Mouse (Mus musculus): ENCODE measurements around the gene Etfa. TPM values are rescaled to one million over a fixed set of nuclear protein-coding genes. Genes with fewer than 3 reads are reported as not detected.

Etfa gene
- polyA plus RNA-seq, 1 experiment from 2014 or later = 124 TPM

DNA sequence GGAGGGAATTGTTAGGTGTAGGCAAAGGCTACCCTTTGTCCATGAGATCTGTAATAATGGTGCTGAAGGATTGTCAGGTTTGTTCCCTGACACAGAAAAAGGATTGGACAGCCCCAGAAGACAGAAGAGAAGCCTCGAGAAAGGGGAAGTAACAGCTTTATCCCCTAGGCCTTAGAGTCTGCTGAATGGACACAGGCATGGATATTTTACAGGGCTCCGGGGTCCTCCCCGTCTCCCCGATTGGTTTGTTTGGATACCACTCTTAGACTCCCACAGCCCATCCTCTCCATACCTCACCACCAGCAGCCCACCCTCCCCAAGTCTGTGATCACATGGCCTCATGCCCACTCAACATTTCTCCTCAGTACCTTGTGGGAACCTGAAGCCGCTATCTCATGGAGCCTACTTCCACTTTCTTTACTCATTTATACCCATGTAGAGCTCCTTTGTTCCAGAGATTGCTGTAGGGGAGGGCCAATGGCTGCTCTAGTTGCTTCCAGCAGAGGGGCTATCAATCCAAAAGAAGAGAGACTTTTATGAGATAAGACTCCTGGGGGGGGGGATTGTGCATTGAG, 72.8 kb downstream of the Etfa start:
- H3K9ac ChIP-seq = no peak overlapping the region
- WGBS = 81% methylated on average over 5 of the region's 5 CpGs
- H3K27ac ChIP-seq = no peak overlapping the region
- H3K9me3 ChIP-seq = no peaks in the 10 kb centered on the region
- H3K4me2 ChIP-seq (replicated peaks) = no peak overlapping the region
- ATAC-seq (ENCODE audit: low FRiP score, low read depth) = no peak
- H3K27me3 ChIP-seq (replicated peaks) = no peaks in the 10 kb centered on the region
- no peaks in the 10 kb centered on the region for H3K4me1 ChIP-seq
- H3K36me3 ChIP-seq = no peaks in the 10 kb centered on the region
- no peak overlapping the region for H3K4me3 ChIP-seq

DNA sequence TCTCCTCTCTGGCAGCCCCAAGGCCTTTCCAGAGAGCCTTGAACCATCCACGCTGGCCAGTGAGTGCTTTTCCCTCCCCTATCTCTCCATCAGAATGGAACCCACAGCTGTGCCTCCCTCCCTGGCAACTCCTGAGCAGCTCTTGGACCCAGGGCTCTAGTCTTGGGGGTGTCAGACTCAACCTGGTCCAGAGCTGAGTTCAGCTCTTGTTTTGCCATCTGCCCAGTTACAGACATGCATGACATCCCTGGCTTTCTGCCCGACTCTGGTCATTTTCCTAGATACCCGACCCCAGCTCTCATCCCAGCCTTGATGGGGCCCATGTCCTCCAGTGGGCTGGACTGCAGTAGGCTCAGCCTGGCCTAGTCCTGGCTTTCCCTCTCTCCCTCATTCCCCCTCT, 73.6 kb downstream of the Etfa start:
- Histone ChIP-seq H3K27ac (no peak overlapping the region), H3K9ac (no peak overlapping the region), H3K4me1 (no peaks in the 10 kb centered on the region), H3K27me3 (replicated peaks) (no peaks in the 10 kb centered on the region; the same call in 1 of the 2 replicates), H3K36me3 (no peaks in the 10 kb centered on the region), H3K4me2 (replicated peaks) (no peak overlapping the region), H3K9me3 (no peaks in the 10 kb centered on the region), H3K4me3 (no peak overlapping the region)
- ATAC-seq (ENCODE audit: low FRiP score, low read depth) = no peak
- WGBS = 73% methylated on average over 3 of the region's 3 CpGs

DNA sequence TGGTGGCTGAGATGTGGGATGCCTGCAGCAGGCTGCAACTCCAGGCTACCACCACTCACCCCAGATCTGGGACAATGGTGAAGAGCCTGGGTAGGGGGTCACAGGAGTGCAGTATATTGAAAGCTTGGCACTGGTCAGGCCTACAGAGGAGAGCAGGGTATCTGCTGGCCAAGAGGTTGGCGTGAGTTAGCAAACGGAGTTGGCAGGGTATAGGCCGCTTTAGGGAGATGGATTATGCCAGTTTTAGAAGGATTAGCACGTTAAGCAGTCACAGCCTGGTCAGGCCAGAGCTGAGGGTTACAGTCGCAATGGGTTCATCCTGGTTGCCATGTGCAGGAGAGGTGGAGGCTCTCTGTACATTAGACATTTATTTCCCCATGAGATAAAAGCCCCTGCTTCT, 78.2 kb downstream of the Etfa start:
- ATAC-seq (ENCODE audit: low FRiP score, low read depth) = no peak
- no peak overlapping the region for H3K4me2 ChIP-seq (replicated peaks)
- H3K36me3 ChIP-seq = no peaks in the 10 kb centered on the region
- H3K9me3 ChIP-seq = no peaks in the 10 kb centered on the region
- no peak overlapping the region for H3K9ac ChIP-seq
- H3K4me3 ChIP-seq = no peak overlapping the region
- H3K27me3 ChIP-seq (replicated peaks) = peaks cover 8% of the 10 kb centered on the region
- peaks cover 6% of the 10 kb centered on the region; the same call in 1 of the 2 replicates for H3K4me1 ChIP-seq
- H3K27ac ChIP-seq = no peak overlapping the region
- WGBS = 89% methylated on average over 5 of the region's 5 CpGs

DNA sequence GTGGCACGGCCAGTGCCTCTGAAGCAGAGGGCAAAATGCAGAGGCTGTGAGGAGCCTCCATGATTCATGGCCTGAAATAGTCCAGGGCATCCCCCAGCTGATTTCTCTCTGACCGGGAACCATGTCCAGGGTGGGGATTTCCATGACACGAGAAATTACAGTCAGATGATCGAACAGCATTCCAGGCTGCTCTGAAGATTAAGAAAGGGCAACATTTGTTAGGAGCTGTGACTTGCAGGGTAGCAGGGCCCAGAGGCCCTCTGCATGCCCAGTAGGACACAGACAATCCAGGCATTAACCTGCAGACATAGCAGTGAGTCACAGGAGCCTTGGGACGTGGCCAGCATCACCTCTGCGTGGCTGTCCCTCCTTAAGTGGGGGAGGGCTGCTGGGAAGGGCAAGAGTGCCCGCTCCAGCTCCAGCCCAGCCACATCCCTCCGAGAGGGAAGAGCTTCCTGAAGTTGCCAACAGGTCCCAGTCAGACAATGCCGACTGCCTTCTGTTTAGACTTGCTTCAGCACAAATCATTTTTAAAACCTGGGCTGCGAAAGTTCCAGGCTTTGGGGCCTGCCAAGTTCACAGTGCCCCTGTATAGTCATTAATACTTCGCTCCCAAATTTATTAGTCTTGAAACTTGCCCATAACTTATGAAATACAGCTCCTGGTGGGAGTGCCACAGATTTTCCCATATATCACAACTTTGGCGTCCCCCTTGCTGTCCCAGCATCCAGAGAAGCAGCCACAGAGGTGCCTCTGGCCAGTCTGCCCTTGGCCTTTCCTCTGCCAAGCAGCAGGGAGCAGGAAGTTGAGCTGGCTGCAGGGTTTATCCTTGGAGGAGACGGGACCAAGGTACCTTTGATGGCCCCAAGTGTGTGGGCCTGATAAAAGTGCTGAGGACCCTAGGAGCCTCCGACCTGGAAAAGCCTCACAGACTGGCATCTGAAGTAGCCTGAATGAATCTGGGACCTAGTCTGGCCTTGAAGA, 79.4 kb downstream of the Etfa start:
- Histone ChIP-seq H3K27ac (no peak overlapping the region), H3K9me3 (no peaks in the 10 kb centered on the region), H3K36me3 (no peaks in the 10 kb centered on the region), H3K4me2 (replicated peaks) (no peak overlapping the region), H3K4me3 (no peak overlapping the region), H3K27me3 (replicated peaks) (peaks cover 8% of the 10 kb centered on the region), H3K9ac (no peak overlapping the region), H3K4me1 (peaks cover 6% of the 10 kb centered on the region; the same call in 1 of the 2 replicates)
- WGBS = 66% methylated on average over 14 of the region's 14 CpGs
- no peak for ATAC-seq (ENCODE audit: low FRiP score, low read depth)

DNA sequence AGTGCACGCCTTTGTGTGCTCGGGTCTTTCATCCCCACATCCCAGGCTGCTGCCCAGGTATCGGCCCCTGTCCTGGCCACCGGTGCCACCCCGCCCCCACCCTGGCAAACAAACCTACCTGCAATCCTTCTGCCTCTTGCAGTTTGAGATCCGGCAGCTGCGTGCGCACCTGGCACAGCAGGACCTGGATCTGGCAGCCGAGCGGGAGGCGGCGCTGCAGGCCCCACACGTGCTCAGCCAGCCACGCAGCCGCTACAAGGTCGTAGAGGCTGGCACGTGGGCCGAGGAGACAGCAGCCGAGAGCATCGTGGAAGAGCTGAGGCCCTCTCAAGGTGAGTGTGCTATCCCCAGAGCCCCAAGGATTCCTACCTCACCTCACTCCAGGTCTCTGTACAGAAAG, 81.9 kb downstream of the Etfa start:
- 19% methylated on average over 20 of the region's 20 CpGs for WGBS
- H3K36me3 ChIP-seq = no peaks in the 10 kb centered on the region
- H3K9ac ChIP-seq = no peak overlapping the region
- peak overlapping the region; percentile 16; the same call in 1 of the 2 replicates for H3K4me2 ChIP-seq (replicated peaks)
- ATAC-seq (ENCODE audit: low FRiP score, low read depth) = no peak
- no peaks in the 10 kb centered on the region for H3K9me3 ChIP-seq
- no peak overlapping the region for H3K4me3 ChIP-seq
- peaks cover 8% of the 10 kb centered on the region for H3K27me3 ChIP-seq (replicated peaks)
- peaks cover 9% of the 10 kb centered on the region; the same call in 1 of the 2 replicates for H3K4me1 ChIP-seq
- no peak overlapping the region for H3K27ac ChIP-seq

DNA sequence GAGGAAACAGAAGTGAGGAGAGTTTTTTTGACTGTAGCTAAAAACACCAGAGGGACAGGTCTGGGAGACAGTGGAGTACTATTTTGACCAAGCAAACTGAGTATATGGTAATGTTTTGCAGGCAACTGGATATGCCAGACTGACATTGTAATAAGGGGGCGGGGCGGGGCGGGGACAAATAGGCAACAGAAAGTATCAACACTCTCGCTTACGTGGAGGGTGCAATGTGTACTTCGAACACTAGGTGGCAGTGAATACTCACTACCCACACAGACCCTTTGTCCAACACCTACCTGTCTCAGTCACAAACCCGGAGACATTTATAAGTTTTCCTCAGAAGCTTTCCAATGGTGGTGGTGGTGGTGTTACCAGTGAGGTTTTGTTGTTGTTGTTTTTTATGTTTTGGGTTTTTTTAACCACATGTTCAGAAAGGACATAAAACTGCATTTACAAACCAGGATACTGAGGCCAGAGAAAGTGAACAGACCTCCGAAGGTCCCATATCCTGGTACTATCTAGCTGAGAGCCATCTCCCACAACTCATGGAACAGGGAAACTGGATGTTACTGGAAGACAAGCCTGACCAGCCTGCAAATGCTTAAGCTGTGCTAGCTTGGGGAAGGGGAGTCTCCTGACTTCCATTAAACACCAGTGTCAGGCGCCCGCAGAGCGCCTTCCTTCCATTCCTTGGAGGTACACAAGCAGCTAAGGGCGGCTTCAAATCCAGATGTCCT, 82.6 kb downstream of the Etfa start:
- H3K9ac ChIP-seq = no peak overlapping the region
- no peak overlapping the region for H3K27ac ChIP-seq
- 28% methylated on average over 12 of the region's 12 CpGs for WGBS
- no peak overlapping the region for H3K4me2 ChIP-seq (replicated peaks)
- ATAC-seq (ENCODE audit: low FRiP score, low read depth) = peak; percentile 54; the same call in 1 of the 2 replicates
- peaks cover 8% of the 10 kb centered on the region for H3K27me3 ChIP-seq (replicated peaks)
- no peaks in the 10 kb centered on the region for H3K36me3 ChIP-seq
- peaks cover 9% of the 10 kb centered on the region; the same call in 1 of the 2 replicates for H3K4me1 ChIP-seq
- no peaks in the 10 kb centered on the region for H3K9me3 ChIP-seq
- H3K4me3 ChIP-seq = no peak overlapping the region

DNA sequence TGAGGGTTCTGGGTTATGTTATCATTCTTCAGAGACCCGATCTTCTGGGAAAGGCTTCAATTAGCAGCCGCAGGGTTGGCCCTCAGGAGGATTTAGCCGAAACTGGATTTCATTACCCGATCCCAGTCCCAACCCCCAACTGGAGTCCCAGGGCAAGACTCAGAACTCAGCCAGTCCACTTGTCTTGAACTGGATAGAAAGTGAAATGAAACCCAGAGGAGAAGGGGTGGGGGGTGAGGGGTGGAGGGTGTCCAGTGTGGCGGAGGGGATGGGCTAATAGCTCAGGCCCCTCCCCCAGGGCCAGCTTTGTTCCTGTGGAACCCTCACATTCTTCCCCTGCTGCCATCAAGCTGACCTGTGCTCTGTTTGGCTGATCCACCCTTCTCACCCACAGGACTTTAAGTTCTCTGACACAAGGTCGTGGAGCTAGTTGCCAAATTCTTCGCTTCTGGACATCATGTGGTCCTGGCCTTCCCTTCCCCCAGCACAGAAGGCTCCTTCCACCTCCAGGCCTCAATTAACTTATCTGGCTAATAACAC, 86.7 kb downstream of the Etfa start:
- H3K9me3 ChIP-seq = peaks cover 9% of the 10 kb centered on the region; the same call in 1 of the 2 replicates
- 69% methylated on average over 7 of the region's 7 CpGs for WGBS
- no peak for ATAC-seq (ENCODE audit: low FRiP score, low read depth)
- no peaks in the 10 kb centered on the region for H3K36me3 ChIP-seq
- no peak overlapping the region for H3K4me2 ChIP-seq (replicated peaks)
- H3K27ac ChIP-seq = no peak overlapping the region
- no peak overlapping the region for H3K9ac ChIP-seq
- 0 out of 2 replicates have a peak, but pooled peaks cover 7% of the 10 kb centered on the region for H3K4me1 ChIP-seq
- 0 out of 2 replicates have a peak, but pooled peaks cover 7% of the 10 kb centered on the region for H3K27me3 ChIP-seq (replicated peaks)
- H3K4me3 ChIP-seq = no peak overlapping the region

DNA sequence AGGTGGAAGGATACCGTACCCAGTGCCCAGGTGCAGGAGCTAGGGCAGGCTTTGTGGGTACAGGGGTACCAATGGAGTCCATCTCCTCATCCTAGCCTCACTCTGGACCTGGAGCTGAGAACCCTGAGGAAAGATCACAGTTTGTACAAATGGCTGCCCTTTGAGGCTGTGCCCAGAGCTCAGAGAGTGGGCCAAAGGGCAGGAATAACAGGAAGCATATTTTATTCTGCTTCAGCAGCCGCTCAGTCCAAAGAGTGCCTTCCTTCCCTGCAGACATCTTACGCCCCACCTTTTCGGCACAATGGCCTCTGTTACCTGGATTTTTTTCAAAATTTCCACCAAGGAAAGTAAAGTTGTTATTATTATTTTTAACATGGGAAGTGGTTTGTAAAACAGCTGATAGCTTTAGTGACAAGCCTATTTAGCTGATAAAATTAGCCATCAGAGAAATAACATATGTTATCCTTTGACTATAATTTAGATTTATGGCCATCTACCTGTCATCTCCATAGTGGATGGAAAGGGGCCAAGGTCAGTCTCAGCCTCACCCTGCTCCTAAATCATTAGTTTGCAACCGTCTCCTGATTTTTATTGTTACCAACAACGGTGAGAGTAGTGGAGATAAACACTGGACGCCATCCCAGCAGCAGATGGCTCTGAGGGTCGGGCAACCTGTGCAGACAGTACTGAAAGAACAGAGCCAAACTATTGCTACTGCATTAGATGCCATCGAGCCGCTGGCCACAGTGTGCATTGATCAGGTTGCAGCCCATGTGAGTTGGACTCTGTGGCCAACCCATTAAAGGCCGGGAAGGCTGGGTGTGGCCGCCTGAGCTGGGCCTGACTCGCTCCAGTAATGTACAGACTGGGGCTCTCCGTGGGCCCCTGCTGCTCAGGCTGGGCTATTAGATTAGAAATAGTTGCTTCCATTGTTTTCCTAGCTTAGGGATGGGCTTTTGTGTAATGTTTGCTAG, 88.3 kb downstream of the Etfa start:
- ATAC-seq (ENCODE audit: low FRiP score, low read depth) = no peak
- WGBS = 66% methylated on average over 14 of the region's 14 CpGs
- no peak overlapping the region for H3K4me2 ChIP-seq (replicated peaks)

DNA sequence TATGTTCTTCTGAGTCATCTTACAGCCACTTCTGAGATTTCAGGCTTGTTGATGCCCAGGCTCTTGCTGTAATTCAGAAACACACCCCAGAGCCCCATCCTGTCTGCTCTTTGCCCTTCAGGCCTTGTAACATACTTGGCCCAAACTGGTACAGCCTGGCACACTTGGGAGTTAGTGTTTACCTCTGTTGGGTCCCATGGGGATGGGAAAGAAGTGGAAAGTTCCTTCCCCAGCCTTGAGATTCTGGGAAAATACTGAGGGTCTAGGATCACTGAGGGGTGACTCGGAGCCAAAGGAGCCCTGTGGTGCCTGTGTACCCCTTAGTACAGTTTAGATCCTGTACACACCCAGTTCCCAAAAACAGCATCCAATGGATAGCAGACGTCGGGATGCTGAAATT, 90.3 kb downstream of the Etfa start:
- H3K4me2 ChIP-seq (replicated peaks) = no peak overlapping the region
- no peak for ATAC-seq (ENCODE audit: low FRiP score, low read depth)
- WGBS = 92% methylated on average over 3 of the region's 3 CpGs

More for the DNA sequence above, 88.3 kb downstream of the Etfa start:
- Histone ChIP-seq H3K27ac (no peak overlapping the region), H3K4me1 (0 out of 2 replicates have a peak, but pooled peaks cover 7% of the 10 kb centered on the region), H3K36me3 (no peaks in the 10 kb centered on the region), H3K9ac (no peak overlapping the region), H3K9me3 (peaks cover 9% of the 10 kb centered on the region; the same call in 1 of the 2 replicates), H3K4me3 (no peak overlapping the region), H3K27me3 (replicated peaks) (no peaks in the 10 kb centered on the region)

DNA sequence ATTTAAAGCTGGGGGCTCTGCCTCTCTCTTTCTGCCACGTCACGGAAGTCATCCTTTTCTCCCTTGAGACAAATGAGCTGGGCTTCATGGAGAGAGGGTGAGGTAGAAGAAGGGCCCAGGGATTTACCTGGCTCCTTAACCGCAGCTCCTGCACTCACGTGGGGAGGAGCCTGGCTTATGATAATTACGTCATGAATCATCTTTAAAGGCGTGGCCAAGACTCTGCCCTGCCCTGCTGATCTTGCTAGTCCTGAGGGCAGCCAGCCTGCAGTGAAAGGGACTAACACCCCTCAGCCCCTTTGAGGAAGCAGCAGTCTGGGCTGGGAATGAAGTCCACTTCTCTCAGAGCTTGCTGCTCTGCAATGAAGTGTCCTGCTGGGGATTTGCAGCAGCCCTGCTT, 100.9 kb downstream of the Etfa start:
- no peak overlapping the region for H3K9ac ChIP-seq
- WGBS = 40% methylated on average over 6 of the region's 6 CpGs
- no peak overlapping the region for H3K4me3 ChIP-seq
- no peak overlapping the region for H3K4me2 ChIP-seq (replicated peaks)
- H3K9me3 ChIP-seq = no peaks in the 10 kb centered on the region
- H3K4me1 ChIP-seq = peaks cover 8% of the 10 kb centered on the region; the same call in 1 of the 2 replicates
- no peaks in the 10 kb centered on the region for H3K36me3 ChIP-seq
- H3K27ac ChIP-seq = no peak overlapping the region
- ATAC-seq (ENCODE audit: low FRiP score, low read depth) = no peak
- H3K27me3 ChIP-seq (replicated peaks) = no peaks in the 10 kb centered on the region

More for the DNA sequence above, 90.3 kb downstream of the Etfa start:
- H3K4me1 ChIP-seq = 0 out of 2 replicates have a peak, but pooled peaks cover 7% of the 10 kb centered on the region
- H3K9me3 ChIP-seq = peaks cover 9% of the 10 kb centered on the region; the same call in 1 of the 2 replicates
- no peak overlapping the region for H3K9ac ChIP-seq
- no peaks in the 10 kb centered on the region for H3K36me3 ChIP-seq
- H3K4me3 ChIP-seq = no peak overlapping the region
- no peaks in the 10 kb centered on the region for H3K27me3 ChIP-seq (replicated peaks)
- no peak overlapping the region for H3K27ac ChIP-seq

DNA sequence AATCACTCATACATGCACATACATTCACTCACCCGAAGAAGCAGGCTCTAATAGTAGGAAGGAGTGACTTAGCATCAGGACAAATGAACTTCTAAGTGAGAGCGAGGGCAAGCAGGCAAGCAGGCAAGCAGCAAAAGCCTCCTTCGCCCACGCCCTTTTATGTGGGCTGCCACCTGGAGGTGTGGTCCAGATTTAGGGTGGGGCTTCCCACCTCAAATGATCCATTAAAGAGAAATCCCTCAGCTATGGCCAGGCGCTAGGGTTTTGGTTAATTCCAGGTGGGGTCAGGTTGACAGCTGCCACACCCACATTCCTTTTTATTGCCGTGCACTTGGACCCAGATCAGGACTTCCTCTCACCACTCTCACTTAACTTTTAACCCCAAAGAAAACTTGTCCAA, 101.6 kb downstream of the Etfa start:
- H3K4me2 ChIP-seq (replicated peaks) = no peak overlapping the region
- H3K27me3 ChIP-seq (replicated peaks) = no peaks in the 10 kb centered on the region
- no peak overlapping the region for H3K27ac ChIP-seq
- ATAC-seq (ENCODE audit: low FRiP score, low read depth) = no peak
- WGBS = 62% methylated on average over 6 of the region's 6 CpGs
- H3K36me3 ChIP-seq = no peaks in the 10 kb centered on the region
- peaks cover 8% of the 10 kb centered on the region; the same call in 1 of the 2 replicates for H3K4me1 ChIP-seq
- no peaks in the 10 kb centered on the region for H3K9me3 ChIP-seq
- no peak overlapping the region for H3K4me3 ChIP-seq
- H3K9ac ChIP-seq = no peak overlapping the region
